Mouse (Mus musculus) megakaryocyte, embryonic 14.5 days (primary cell): ENCODE results near the gene Nanog.

Experiments
- FLI1 ChIP-seq: IDR thresholded peaks from 2 replicates; pipeline ENCODE4 v1.6.1; 2012; ENCODE audit warnings: low read length, inconsistent platforms, mixed read lengths
- GATA1 ChIP-seq: IDR thresholded peaks from 3 replicates; pipeline ENCODE4 v1.6.1; 2012; ENCODE audit warnings: mixed read lengths, low read length, inconsistent platforms, borderline replicate concordance

GRCm38 (mm10) chr6:122672746-122673145 is 34.5 kb upstream of the Nanog start:
- TF ChIP-seq GATA1 (no peak), FLI1 (no peak)
